Mouse (Mus musculus): ENCODE data around the gene Sorl1.

- TF ChIP-seq ZC3H11A (IDR thresholded peaks at IDR 0.05; ENCODE audit: borderline replicate concordance, low read depth, low read length) (no peak), MAFK (IDR thresholded peaks at IDR 0.05; ENCODE audit: insufficient read depth, low read depth, low read length) (no peak), ZNF384 (IDR thresholded peaks at IDR 0.05; ENCODE audit: low read depth, low read length) (no peak)
Measured at GRCm38 (mm10) chr9:42157981-42158380, 33.9 kb upstream of the Sorl1 start.
